13 mouse cellular contexts compared by ENCODE assay signal in genomic region chr17:85353191-85353590, GRCm38 (mm10).
DNase-seq lines count a peak whose midpoint lies in the region.
"Had no signal": no experiment of that assay in that cellular context is flagged by ENCODE, and none has a peak within 500 bp of the region (broad histone marks: within the 10 kb centered on the region; RNA-seq: fewer than 3 reads in every experiment).

No protein-coding gene starts in this region.

- peak; percentile 37 for DNase-seq in adrenal gland, adult 8-10 months
- DNase-seq in adrenal gland, adult 18-20 months (ENCODE audit: low spot score in 2 of 2) = no peak
- DNase-seq in heart, adult 11 months = peak; percentile 22
- DNase-seq in heart, postnatal 36 days = no peak
- peak; percentile 15 for DNase-seq in adrenal gland, postnatal 10 days
- peak; percentile 20 to 30 for DNase-seq in adrenal gland, postnatal 36 days
- no peak for DNase-seq in kidney, adult 8-10 months
- DNase-seq: cerebellum, adult 11 months; cerebellum, adult 9-10 months; gastrocnemius, postnatal 36 days; heart, adult 18-20 months; heart, postnatal 14 days; kidney, adult 9 months had no signal

- intact Hi-C loops in heart, postnatal 36 days (cut with DNase I) = no loop called here

Comparison
In these comparisons a context has a peak if more than half of its experiments do, and no peak if none do; other contexts are left out.
1. DNase-seq: peak in adrenal gland, adult 8-10 months (single experiment), heart, adult 11 months (single experiment), adrenal gland, postnatal 10 days (single experiment) and adrenal gland, postnatal 36 days (2 of 2); none in adrenal gland, adult 18-20 months (0 of 2), heart, postnatal 36 days (0 of 2) and kidney, adult 8-10 months (0 of 2).